Mouse (Mus musculus) CD8-positive naive resting alpha-beta T cell, adult 2 months (primary cell): ENCODE results near the gene Klhl40.

ENCODE experiments used
- DNase-seq, 2 experiments: peaks; one replicate each; pipeline ENCODE4 v3.0.0; 2022; ENCODE audit warnings: low read depth in 2 of 2, low spot score in 2 of 2

Gene Klhl40

GRCm38 (mm10) chr9:121777484-121778065 is at the start of gene Klhl40:
Gene Klhl40, plus strand, starts transcription at chr9:121777607.
- DNase-seq = no peak

- no peak for DNase-seq
Measured at GRCm38 (mm10) chr9:121740490-121740889, 36.9 kb upstream of the Klhl40 start.

DNA sequence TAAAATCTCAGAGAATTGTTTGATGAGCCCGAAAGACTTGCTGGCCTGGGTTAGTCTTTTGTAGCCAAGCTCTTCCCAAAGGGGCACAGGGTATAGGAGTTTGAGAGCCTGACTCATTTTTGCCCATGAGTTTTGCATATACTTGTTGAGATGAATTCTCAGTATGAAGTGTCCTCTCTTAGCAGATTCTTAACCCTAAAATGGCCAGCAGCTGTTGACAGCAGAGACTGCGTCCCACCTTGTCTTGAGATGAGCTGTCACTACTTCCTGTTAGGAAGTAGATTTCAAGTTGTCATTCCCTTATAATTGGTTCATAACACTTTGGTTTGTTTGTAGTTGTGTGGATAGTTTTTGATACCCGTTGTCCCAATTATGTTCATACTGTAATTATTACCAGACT is 36.2 kb upstream of the Klhl40 start:
- no peak for DNase-seq

DNA sequence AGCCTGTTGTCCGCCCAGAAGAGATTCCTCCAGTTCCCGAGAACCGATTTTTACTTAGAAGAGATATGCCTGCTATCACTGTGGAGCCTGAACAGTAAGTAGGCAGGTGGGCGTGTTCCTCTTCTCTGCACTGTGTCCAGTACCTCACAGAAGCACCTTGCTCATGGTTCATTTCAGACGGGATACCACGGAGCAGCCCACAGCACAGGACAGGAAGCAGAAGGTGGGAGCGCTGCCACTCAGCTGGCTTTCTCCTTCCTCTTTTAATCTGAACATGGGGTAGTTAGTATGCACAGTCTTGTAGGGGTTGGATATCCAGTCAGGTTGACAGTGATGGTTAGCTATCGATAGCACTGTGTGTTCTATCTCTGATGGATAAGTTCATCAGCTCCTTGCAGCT is 33.4 kb upstream of the Klhl40 start:
- DNase-seq = no peak

- no peak for DNase-seq
Measured at GRCm38 (mm10) chr9:121752774-121753173, 24.6 kb upstream of the Klhl40 start.

DNA sequence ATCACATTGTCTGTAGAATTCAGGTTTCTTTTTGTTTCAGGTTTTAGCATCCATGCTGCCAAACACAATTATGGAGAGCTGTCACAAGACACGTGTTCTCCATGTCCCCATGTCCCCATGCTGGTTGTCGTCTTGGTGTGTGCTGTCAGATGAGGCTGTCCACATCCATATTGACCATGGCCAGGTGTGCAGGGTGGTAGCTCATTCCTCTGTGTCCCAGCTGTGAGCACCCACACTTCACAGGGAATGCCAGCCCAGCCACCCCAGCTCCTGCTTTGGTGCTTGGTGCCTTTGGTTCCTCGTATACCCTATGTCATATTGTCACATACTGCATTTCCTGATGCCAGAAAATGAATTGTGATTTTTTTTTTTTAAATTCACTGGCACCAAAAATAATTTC is 22.8 kb upstream of the Klhl40 start:
- no peak for DNase-seq

DNA sequence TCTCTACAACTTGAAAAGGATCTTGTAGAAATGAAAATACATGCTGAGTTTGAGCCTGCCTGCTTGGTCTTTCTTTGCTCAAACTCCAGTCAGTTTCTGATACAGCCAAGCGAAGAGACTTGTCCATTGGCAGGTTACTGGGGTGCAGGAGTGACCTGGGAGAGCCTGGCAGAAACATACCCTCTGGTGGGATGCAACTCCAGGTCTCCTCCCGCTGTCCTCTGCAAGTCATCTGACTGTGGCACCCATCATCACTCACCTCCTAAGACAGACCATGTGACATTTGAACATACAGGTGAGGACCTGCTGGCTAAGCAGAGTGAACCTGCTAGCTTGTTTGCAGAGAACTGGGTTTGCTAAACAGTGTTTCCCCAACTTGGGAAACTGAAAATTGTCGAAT is 20.6 kb upstream of the Klhl40 start:
- DNase-seq = no peak

- DNase-seq = peak in 1 of 2 experiments; percentile 26
Measured at GRCm38 (mm10) chr9:121757432-121757831, 20.0 kb upstream of the Klhl40 start.

DNA sequence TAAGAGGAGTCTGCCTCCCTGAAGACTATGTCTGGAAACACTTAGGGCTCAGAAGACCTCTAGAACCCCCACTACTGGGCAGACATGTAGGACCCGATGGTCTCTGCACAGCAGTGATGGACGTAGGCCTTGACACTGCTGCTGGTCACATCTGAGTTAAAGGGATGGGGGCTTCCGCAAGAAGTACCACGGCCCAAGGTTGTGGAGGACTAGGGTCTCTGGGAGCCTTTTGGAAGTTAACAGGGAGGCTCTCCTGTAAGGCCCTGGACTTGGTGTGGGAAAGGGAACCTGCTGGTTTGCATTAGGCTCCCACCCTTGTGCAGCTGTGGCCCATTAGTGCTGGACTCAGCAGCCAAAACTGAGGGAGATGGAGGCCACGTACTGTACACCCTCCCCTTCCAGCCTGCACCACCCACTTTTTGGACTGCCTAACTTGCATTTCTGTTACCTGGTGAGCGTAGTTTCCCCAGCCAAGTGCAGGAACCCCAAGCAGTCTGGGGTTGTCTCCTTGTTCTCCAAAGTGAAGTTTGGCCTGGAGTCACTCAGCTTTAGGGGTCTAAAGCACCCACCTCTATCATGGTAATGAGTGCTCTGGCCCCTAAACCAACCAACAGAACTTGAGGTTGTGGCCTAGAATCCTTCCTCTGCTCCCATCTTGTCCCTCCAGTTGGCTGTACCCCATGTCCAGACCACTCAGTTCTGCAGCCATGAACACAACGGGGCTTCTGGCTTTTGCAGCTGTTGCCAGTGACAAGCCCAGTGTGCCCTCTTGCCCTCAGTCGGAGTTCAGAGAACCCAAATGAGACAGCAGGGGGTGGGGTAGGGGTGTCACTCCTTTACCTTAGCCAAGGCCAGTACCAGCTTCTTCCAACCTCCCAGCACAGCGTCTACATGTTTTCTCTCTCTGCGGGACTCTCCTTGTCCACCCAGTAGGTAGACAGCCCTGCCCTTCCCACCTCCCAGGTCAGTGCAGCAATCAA is 19.3 kb upstream of the Klhl40 start:
- no peak for DNase-seq

DNA sequence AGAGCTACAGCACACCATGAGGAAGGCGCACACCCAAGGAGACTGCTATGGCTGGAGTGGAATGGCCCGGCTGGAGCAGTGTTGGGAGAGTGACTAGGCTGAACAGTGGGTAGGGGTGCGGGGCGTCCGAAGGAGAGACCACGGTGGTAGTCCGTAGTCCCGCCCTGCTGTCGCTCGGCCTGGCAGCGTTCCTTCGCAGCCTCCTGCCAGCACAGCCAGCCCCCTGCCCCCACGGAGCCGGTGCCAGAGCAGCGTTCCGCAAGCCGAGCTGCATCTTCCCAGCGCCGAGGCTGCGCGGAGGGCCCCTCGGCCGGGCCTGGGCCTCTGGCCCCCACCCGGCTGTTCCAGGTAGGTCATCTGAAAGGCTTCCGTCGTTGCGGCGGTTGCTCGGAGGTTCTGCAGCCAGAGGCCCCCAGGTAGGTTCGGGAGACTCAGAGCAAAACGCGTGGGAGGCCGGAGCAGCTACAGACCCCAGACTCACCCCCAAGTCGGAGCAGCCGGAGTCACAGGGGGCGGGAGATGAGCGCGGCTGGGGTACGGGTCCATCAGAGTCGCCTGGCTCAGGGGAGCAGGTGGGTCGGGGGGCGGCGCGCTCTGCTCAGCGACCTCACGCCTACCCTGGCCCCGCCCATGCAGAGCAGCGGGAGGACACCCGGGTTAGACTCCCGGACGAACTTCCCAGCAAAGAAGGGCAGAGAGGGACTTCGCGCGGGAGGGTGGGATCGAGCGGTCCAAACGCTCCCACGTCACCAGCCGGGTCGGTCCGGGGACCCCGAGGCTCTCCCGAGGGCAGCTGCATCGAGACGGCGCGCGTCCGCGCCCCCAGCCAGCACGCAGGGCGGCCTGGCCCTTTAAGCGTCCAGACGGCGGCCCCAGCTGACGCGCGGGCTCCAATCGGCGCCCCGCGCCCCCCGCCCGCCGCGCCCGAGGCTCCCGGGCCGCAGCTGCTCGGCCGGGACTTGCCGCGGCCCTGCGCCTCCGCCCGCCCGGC is 18.0 kb upstream of the Klhl40 start, which contains the start of gene Zfp651:
TSS of gene Zfp651 (plus strand) at position 240 of the 991 bp plus-strand sequence.
- no peak for DNase-seq

GRCm38 (mm10) chr9:121760271-121761090 is 16.9 kb upstream of the Klhl40 start:
- DNase-seq = no peak

GRCm38 (mm10) chr9:121761091-121761665 is 16.2 kb upstream of the Klhl40 start:
- DNase-seq = no peak

GRCm38 (mm10) chr9:121761787-121762186 is 15.6 kb upstream of the Klhl40 start:
- no peak for DNase-seq

GRCm38 (mm10) chr9:121762248-121762647 is 15.2 kb upstream of the Klhl40 start:
- DNase-seq = no peak

GRCm38 (mm10) chr9:121762761-121763160 is 14.6 kb upstream of the Klhl40 start:
- no peak for DNase-seq

DNA sequence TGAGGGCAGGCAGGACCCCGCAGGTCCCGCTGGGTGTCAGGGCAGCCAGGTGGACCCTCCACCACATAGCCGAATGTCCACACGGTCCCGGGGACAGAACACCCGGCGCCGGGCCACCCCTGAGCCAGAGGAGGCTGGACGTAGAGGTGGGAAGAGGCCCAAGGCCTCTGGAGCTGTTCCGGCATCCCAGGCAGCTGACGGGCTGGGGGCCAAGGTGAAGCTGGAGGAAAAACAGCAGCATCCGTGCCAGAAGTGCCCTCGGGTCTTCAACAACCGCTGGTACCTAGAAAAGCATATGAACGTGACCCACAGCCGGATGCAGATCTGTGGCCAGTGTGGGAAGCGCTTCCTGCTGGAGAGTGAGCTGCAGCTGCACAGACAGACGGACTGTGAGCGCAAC is 13.7 kb upstream of the Klhl40 start:
- DNase-seq = no peak

DNA sequence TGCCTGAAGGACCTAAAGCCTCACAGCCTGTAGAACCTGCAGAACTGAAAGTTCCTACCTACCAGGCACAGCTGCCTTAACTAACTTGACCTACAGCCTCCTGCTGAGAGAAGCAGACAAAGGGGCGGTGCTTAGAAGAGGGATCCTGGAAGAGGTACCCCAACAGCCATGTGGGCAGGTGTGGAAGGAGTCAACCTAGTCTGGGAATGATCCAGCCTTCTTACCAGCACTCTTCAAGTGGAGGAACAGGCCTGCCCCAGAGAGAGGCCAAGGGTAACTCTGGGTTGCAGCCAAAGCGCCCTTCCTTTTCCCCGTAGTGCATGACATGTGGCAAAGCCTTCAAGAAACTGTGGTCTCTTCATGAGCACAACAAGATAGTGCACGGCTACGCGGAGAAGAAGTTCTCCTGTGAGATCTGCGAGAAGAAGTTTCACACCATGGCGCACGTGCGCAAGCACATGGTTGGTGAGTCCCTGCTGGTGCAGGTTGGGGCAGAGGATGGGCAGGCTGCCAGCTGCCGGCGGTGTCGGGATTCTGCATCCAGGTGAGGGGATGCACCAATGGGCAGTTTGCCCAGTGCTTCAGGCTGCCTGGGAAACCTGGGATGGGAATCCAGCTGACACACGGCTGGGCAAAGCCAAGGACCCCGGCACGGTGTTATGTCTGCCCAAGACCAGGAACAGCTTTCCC is 12.1 kb upstream of the Klhl40 start:
- no peak for DNase-seq

DNA sequence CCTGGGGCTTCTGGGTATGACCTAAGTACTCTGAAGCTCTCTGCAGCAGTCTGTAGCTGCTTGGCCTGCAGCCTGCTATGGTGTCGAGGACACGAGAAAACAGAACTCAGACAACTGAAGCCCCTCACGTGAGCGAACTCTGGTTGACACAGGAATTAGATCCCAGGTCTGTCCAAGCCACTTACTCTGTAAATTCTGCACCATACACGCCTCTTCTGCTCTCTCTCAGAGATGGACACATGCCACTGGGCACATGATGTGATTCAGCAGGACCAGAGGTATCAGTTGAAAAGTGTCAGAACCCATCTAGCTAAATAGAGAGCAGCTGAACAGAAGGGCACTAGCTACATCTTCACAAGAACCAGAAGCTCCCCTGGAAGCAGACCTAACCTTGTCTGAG is 5.0 kb upstream of the Klhl40 start:
- DNase-seq = no peak

- no peak for DNase-seq
Measured at GRCm38 (mm10) chr9:121775951-121776350, 1.5 kb upstream of the Klhl40 start.
